Mouse (Mus musculus): ENCODE results near the gene Tmem246.

Gene Tmem246

DNA sequence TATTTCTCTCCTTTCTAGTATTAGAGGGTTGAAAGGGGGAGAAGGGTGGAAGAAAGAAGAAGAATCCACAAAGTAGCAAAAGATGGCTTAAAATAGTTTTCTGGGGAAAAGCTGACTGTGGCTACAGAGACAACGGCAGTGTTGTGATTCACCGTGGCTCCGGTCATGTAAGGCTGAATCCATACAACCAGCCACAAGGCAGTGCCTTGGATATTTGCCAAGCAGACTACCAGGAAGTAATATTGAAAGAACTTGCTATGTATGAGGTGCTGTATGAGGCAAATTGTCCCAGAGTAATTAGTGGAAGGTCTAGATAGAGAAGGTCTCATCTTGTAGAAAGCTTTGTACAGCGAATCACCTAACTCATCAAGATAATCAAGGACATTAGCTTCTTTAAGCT, 25.5 kb downstream of the Tmem246 start:
- DNase-seq = no peak

DNA sequence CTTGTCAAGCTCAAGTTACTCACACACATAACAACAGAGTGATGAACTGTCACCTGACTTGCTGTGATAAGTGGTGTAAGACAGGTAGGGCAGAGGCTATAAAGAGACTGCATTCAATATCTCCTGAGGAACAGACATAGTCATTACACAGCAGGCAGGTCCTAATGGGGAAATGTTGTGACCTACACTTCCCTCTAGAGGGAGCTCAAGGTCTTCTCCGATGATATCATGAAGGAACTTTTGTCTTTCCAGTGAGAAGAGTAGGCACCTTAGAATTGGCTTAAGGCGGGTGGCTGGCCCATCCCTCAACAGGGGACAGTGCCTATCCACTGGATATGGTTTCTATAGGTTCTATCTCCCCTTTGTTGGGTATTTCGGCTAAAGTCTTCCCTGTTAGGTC, 30.1 kb downstream of the Tmem246 start:
- DNase-seq = peak; percentile 83

DNA sequence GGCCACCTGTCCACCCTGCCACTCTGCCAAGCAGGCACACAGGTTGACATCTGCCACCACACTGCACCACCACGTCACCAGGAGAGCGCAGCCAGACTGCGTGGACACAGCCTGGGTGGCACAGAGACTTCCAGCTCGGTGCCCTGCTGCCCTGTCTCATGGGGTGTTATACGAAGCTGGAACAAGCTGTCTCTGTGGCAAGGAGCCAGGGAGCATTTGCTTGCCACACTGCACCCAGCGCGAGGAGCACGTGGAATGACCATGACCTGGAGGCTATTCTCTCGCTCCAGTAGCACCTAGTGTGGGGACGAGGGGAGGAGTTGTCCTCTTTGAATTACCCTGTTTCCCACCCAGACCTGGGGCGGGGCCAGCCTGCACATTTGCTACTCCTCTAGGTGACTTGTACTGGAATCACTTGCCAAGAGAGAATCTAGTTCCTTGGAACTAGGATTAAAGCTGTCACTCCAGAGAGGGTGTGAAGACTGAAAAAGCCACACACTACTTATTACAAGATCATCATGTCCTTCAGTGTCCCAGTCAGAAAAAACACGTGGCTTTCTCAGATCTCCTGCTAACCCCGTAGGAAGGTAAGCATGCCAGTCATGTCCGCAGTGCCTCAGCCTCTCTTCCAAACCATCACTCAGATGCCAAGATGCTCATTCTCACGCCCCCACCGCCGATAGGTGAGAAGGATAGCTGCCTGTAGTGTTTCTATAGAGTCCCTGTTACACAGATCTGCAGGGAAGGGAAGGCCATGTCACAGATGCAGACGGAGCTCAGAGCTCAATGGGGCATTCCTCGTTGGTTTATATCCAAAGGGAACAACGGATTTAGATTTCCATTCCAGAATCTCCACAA, 37.5 kb downstream of the Tmem246 start:
- DNase-seq = no peak

DNA sequence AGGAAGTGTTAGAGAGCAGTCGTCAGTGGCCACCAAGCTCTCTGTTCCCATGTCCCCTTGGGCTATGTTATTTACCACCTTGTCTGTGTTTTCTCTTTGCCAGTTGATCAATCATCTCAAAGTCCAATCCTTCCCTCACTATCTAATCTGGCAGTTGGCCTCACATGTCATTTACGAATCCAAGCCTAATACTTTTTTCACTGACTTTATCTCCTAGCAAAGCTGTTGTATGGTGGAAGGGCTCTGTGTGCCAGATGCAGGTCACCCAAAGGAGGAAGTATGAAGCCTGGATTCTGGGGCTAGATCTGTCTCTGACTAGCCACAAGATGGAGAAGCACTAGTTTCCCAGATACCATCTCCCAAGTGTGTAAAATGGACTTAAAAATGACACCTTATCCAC, 39.5 kb downstream of the Tmem246 start:
- DNase-seq = no peak

DNA sequence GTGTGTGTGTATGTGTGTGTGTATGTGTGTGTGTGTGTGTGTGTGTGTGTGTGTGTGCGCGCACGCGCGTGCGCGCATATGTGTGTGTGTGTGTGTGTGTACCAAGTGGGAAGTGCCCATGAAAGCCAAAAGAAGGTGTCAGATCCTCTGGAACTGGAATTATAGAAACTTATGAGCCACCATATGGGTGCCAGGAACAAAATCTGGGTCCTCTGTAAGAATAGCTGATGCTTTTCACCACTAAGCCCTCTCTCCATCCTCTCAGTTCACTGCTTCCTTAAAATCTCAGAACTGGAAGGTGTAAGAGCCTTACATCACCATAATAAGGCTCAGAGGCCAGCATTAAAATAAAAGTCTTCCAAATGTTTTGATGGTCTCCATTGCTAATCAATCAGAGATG, 40.3 kb downstream of the Tmem246 start:
- no peak for DNase-seq

DNA sequence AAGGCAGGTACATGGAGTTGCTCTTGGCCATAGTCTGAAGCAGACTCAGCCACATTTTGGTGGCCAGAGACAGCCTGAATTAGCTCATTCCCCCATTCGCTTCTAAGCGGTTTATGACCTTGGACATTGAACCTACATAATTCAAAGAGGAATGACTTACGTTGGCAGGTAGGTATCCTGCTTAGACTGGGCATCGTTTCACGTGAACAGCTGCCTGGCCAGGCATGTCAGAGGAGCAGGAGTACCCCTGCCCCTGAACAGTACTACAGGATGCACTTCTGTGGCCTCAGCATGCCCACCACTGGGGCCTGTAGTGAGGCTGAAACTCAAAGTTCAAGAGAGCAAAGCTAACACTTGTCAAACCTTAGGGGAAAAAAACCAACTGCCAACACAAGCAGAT, 44.3 kb downstream of the Tmem246 start:
- no peak for DNase-seq

DNA sequence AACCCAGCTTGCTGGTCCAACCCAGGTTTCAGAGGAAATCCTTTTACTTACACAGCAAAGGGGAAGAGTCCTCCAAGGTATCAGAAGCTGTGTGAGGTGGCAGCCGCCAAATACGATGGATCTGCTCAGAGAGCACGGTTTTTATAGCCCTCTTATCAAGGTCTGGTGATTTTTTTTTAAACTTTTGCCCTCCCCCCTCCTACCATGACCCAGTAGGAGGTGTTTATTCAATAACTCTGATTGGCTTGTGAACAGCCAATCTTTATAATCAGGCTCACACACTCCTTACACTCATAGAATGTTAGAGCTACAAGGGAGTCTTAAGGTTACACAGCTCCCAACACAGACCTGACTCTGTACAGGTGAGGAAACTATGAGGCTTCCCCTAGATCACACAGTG, 48.3 kb downstream of the Tmem246 start, which contains the start of gene Aldob:
Gene Aldob, minus strand, starts transcription at position 164 of the 400 bp plus-strand sequence.
- DNase-seq = no peak

DNA sequence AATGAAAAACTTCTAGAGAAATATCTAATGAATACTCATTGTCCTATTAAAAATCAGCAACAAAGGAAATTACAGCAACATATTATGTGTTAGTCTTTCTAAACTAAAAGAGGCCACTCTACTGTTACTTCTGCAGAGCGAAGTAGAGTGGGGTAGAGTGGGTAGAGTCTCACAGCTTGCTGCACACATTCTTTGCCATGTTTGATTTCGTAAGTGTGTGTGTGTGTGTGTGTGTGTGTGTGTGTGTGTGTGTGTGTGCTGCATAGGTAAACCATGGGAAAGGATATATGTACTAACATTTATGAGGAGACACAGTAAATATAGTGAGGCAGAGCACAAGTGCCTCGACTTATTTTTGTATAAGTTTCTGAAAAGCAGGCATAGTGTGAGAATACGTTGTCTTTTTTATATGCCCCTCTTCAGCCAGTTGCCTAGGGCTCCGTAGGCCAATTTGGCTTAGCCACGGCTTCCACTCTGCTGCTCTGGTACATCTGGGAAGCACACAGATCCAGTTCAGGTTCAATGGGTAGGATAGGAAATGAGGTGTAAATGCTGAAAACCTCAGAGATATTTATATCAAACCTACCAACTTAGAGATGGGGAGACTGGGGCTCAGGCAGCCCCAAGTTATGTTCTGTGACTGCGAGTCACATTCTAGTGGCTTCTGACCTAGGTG, 50.0 kb downstream of the Tmem246 start:
- no peak for DNase-seq

DNA sequence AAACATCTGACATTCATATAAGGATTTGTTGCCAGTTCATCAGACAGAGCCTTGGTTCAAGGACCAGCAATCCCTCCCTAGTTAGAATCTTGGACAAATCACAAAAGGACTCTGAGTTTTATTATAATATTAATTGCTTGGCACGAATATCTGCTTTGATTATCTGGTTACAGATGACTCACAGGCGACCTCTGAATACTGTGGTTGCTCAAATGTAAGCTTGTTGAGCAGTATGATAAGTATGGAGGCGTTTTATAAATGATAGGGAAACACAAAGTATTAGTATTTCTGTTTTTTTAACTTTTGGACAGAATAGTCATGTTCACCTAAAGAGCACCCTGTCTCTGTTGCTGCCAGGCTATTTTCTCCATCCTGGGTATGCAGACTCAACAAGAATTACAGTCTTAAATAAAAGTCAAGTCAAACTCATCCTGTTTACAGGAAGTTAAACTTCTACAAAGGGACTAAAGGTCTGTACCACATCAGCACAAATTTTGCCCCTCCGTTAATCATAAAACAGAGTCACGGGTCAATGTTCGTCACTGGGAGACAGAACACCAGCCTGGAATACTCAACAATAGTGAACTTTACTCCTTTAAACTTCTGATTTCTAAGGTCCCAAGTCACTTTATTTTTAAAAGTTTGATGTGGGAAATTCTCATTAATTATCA, 50.7 kb downstream of the Tmem246 start:
- no peak for DNase-seq

DNA sequence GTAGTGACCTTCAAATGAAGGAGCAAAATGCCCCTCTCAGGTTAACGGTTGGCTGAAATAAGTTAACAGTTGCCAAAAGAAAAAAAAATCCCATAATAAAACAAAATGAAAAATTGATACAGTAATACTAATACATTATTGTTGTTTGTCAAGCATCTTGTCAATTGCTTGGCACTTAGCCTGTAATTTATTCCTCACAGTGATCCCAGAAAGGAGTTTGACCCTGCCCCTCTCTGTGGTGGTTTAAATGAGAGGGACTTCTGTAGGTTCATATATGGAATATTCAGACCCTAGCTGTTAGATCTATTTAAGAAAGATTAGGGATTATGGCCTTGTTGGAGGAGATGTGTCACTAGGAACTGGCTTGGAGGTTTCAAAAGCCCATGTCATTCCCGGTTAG, 51.6 kb downstream of the Tmem246 start:
- DNase-seq = no peak

DNA sequence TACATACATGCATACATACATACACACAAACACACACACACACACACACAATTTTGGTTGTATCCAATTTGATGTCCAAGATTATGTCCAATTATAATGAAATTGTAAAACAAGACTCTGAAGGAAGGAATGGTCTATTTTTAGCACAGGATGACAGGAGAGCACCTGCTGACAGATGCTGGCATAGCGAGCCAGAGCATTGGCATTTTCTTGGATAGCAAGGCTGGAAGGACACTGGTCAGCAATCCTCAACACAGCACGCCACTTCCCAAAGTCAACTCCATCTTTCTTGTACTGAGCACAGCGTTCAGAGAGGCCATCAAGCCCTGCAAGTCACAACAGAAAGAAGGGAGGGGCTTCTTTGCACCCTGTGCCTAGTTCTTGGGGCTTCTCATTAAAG, 56.7 kb downstream of the Tmem246 start:
- no peak for DNase-seq

DNA sequence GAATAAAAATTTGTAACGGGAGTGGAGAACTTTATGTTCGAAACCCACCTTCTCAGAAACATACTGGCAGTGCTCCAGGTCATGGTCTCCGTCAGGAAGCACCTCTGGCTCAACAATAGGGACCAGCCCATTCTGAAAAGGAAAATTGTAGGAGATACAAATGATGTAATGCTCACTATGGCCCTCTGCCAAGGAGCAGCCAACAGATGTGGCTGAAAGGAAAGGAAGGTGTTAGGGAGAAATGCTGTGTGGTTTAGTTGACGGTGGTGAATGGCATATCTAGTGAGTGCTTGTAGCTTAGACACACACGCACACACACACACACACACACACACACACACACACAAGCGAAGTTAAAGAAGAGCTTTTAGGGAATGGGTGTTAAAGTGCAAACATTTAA, 58.0 kb downstream of the Tmem246 start:
- no peak for DNase-seq

DNA sequence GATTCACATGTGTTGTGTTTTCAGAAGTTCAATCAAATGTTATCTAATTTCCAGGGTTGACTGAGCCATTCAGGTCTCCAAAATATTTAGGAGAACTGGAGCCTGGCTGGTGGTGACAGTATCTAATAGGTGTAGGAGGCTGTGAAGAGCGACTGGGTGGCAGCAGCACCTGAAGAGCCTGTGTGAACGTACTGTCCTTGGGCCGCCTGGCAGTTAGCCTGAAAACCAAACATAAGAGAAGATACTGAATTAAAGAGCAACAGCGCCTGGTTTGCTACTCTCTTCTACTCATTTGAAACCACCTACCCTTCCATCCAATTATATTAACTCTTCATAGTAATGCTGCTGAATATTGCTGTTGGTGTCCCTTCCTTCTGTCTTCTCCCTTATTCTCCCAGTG, 61.0 kb downstream of the Tmem246 start:
- DNase-seq = no peak

DNA sequence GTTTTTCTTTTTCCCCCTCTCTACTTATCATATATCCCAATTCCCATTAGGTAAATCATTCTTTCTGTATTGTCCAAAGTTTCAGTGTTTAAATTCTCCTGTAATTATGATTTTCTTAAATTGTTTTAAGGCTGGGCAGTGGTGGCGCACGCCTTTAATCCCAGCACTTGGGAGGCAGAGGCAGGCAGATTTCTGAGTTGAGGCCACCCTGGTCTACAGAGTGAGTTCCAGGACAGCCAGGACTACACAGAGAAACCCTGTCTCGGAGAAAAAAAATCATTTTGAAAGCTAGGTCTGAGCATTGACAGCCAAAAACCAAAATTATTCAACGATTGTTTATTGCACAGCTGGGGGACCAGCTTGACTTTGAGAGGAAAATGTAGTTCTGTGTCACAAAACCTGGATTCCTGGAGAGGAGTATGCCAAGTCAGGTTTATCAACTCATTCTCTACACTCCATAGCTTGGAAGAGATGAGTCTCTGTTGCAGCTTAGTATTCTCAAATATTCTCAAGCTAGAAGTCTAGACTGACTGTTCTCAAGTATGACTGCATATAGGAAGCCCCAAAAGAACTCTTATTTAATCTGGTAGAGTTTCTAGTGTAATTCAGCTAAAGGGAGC, 61.9 kb downstream of the Tmem246 start:
- DNase-seq = no peak

DNA sequence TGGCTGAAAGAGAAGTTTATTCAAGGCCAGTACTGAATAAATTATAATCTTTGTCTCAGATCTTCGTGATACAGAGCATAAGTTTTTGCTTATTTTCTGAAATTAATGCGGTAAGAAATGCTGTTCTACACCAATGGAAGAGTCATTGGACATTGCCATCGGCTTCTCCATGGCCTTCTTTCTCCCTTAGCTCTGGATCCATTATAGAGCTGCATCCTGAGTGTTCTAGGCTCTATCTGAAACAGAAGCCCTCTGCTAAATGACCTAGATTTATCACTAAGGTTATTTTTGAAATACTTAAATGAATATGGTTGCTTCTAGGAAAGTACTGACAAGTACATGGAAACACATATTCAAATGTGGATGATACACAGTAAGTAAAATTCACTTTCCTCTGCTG, 62.6 kb downstream of the Tmem246 start:
- DNase-seq = no peak

Measured in embryo, embryonic 11 days (tissue).